ENCODE assay signal across 17 mouse cellular contexts in the genomic region with DNA sequence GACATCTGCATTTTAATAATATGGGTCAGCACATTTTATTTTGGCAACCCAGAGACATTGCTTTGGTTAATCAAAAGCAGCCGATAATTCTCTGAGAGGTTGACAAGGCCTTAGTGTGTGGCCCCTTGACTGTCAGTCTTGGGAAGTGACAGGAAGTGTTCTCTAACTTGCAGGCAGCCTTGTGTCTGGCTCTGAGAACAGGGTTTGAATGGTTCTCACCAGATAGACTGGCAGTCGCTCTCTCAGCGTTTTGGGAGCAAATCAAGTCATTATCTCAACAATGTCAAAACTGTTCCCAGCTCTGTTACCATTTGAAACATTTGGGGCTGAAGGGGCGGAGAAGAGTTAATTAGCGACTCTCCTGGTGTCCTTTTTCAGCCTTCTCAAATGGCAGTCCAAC. TPM values are rescaled to one million over a fixed set of nuclear protein-coding genes. Genes with fewer than 3 reads are reported as not detected.
DNase-seq lines count a peak whose midpoint lies in the region; ATAC-seq and TF ChIP-seq lines count a peak whose summit lies in the region.
"Had no signal": no experiment of that assay in that cellular context is flagged by ENCODE, and none has a peak within 500 bp of the region (broad histone marks: within the 10 kb centered on the region; RNA-seq: fewer than 3 reads in every experiment).

No protein-coding gene starts in this region.

- 0 out of 2 replicates have a peak, but pooled peaks cover 5% of the 10 kb centered on the region for H3K36me3 ChIP-seq in heart, embryonic 13.5 days
- no peaks in the 10 kb centered on the region for H3K36me3 ChIP-seq in heart, adult 2 months (ENCODE audit: control insufficient read depth, insufficient read depth, low read length)
- no peaks in the 10 kb centered on the region for H3K36me3 ChIP-seq in hindbrain, postnatal 0 days (ENCODE audit: insufficient read depth, low read length)
- no peaks in the 10 kb centered on the region for H3K36me3 ChIP-seq in hindbrain, embryonic 11.5 days (ENCODE audit: control insufficient read depth, insufficient read depth, low read length)
- H3K36me3 ChIP-seq: embryonic facial prominence, embryonic 12.5 days; limb, embryonic 12.5 days; liver, embryonic 13.5 days had no signal

- no peak for DNase-seq in heart, adult 2 months
- peak; percentile 33 for DNase-seq in hindbrain, postnatal 0 days (ENCODE audit: low spot score)
- DNase-seq in hindbrain, embryonic 11.5 days (ENCODE audit: low spot score) = no peak
- DNase-seq in Muller cell, postnatal 12 days (ENCODE audit: inconsistent ontology term) = peak; percentile 82
- DNase-seq in brain, embryonic 14.5 days (ENCODE audit: low read depth) = peak; percentile 83
- no peak for DNase-seq in gastrocnemius, postnatal 25 days
- DNase-seq: adrenal gland, postnatal 36 days; cerebellum, adult 9-11 months; kidney, adult 8-10 months; kidney, postnatal 4 days; liver, embryonic 13.5 days; thymus, postnatal 14 days had no signal

- peak overlapping the region; percentile 62 for H3K27ac ChIP-seq in heart, embryonic 13.5 days (replicated peaks)
- H3K27ac ChIP-seq in heart, adult 2 months = no peak overlapping the region
- H3K27ac ChIP-seq in hindbrain, postnatal 0 days = peak overlapping the region; percentile 3; the same call in 1 of the 2 replicates
- no peak overlapping the region for H3K27ac ChIP-seq in hindbrain, embryonic 11.5 days (ENCODE audit: low read depth, low read length)
- H3K27ac ChIP-seq: embryonic facial prominence, embryonic 12.5 days; limb, embryonic 12.5 days; liver, embryonic 13.5 days; macrophage had no signal

- intact Hi-C loops in heart, adult 2 months (cut with DNase I) = loop anchor here (5.0 kb wide), 1 partner anchor 40 kb away; a partner anchor contains a TSS

- H3K9ac ChIP-seq in heart, embryonic 13.5 days = no peak overlapping the region
- H3K9ac ChIP-seq in heart, adult 2 months (ENCODE audit: low read depth, low read length) = no peak overlapping the region
- no peak overlapping the region for H3K9ac ChIP-seq in hindbrain, postnatal 0 days (replicated peaks; ENCODE audit: low read length)
- no peak overlapping the region for H3K9ac ChIP-seq in hindbrain, embryonic 11.5 days (ENCODE audit: low read depth, low read length)
- H3K9ac ChIP-seq: embryonic facial prominence, embryonic 12.5 days; limb, embryonic 12.5 days; liver, embryonic 13.5 days had no signal

- peaks cover 49% of the 10 kb centered on the region for H3K4me1 ChIP-seq in heart, embryonic 13.5 days
- H3K4me1 ChIP-seq in heart, adult 2 months (ENCODE audit: control insufficient read depth, insufficient read depth, low read length) = peaks cover 3% of the 10 kb centered on the region
- H3K4me1 ChIP-seq in hindbrain, postnatal 0 days (ENCODE audit: insufficient read depth, low read length) = no peaks in the 10 kb centered on the region
- no peaks in the 10 kb centered on the region for H3K4me1 ChIP-seq in hindbrain, embryonic 11.5 days (replicated peaks; ENCODE audit: control insufficient read depth, insufficient read depth, low read length)
- H3K4me1 ChIP-seq: liver, embryonic 13.5 days had no signal

- no peaks in the 10 kb centered on the region for H3K9me3 ChIP-seq in heart, embryonic 13.5 days
- no peaks in the 10 kb centered on the region for H3K9me3 ChIP-seq in hindbrain, postnatal 0 days (ENCODE audit: low read length)
- H3K9me3 ChIP-seq in hindbrain, embryonic 11.5 days (ENCODE audit: control insufficient read depth, low read length) = no peaks in the 10 kb centered on the region
- H3K9me3 ChIP-seq: embryonic facial prominence, embryonic 12.5 days; limb, embryonic 12.5 days; liver, embryonic 13.5 days had no signal

- no peak for TF ChIP-seq EP300 in heart, adult 2 months (IDR thresholded peaks at IDR 0.05; ENCODE audit: insufficient read depth, low read depth, low read length)

- H3K79me2 ChIP-seq in heart, adult 2 months (replicated peaks; ENCODE audit: control insufficient read depth, insufficient read depth, low read length) = no peaks in the 10 kb centered on the region

- TF ChIP-seq POLR2A in heart, adult 2 months (IDR thresholded peaks at IDR 0.05; ENCODE audit: insufficient read depth, low read depth, low read length) = no peak
- no peak for TF ChIP-seq POLR2A in brain, embryonic 14.5 days (IDR thresholded peaks at IDR 0.05; ENCODE audit: borderline replicate concordance, extremely low read depth, insufficient read depth, insufficient read length, poor library complexity, severe bottlenecking)

- ATAC-seq in heart, embryonic 13.5 days (ENCODE audit: extremely low read depth, insufficient number of reproducible peaks, low FRiP score, low TSS enrichment) = no peak
- ATAC-seq in hindbrain, postnatal 0 days = peak; percentile 86
- no peak for ATAC-seq in hindbrain, embryonic 11.5 days (ENCODE audit: low FRiP score)

- 17% methylated on average over 5 of the region's 5 CpGs for WGBS in heart, embryonic 13.5 days
- WGBS in heart, adult 2 months = 25% methylated on average over 5 of the region's 5 CpGs
- 32% methylated on average over 5 of the region's 5 CpGs for WGBS in hindbrain, postnatal 0 days
- WGBS in hindbrain, embryonic 11.5 days = 47% methylated on average over 5 of the region's 5 CpGs

- no peak overlapping the region for H3K4me3 ChIP-seq in heart, embryonic 13.5 days
- no peak overlapping the region for H3K4me3 ChIP-seq in heart, adult 2 months
- H3K4me3 ChIP-seq in hindbrain, postnatal 0 days (ENCODE audit: low read length) = no peak overlapping the region
- H3K4me3 ChIP-seq in hindbrain, embryonic 11.5 days (ENCODE audit: low read depth, low read length) = no peak overlapping the region
- H3K4me3 ChIP-seq: embryonic facial prominence, embryonic 12.5 days; limb, embryonic 12.5 days; liver, embryonic 13.5 days had no signal

- TF ChIP-seq CTCF in heart, adult 2 months (IDR thresholded peaks at IDR 0.05) = no peak
- no peak for TF ChIP-seq CTCF in hindbrain, postnatal 0 days (IDR thresholded peaks at IDR 0.05; ENCODE audit: low read depth)
- no peak for TF ChIP-seq CTCF in brain, embryonic 14.5 days (IDR thresholded peaks at IDR 0.05; ENCODE audit: borderline replicate concordance, extremely low read depth, insufficient read depth, insufficient read length)

- peak overlapping the region; percentile 31 for H3K4me2 ChIP-seq in heart, embryonic 13.5 days
- H3K4me2 ChIP-seq in hindbrain, postnatal 0 days (ENCODE audit: low read depth, low read length) = no peak overlapping the region
- no peak overlapping the region for H3K4me2 ChIP-seq in hindbrain, embryonic 11.5 days (replicated peaks; ENCODE audit: low read depth, low read length)
- H3K4me2 ChIP-seq: embryonic facial prominence, embryonic 12.5 days; limb, embryonic 12.5 days; liver, embryonic 13.5 days; midbrain, embryonic 11.5 days had no signal

- no peaks in the 10 kb centered on the region for H3K27me3 ChIP-seq in heart, embryonic 13.5 days (replicated peaks)
- H3K27me3 ChIP-seq in heart, adult 2 months (ENCODE audit: control insufficient read depth, insufficient read depth, low read length) = no peaks in the 10 kb centered on the region
- H3K27me3 ChIP-seq in hindbrain, postnatal 0 days (ENCODE audit: insufficient read depth, low read length) = no peaks in the 10 kb centered on the region
- H3K27me3 ChIP-seq in hindbrain, embryonic 11.5 days (ENCODE audit: control insufficient read depth, insufficient read depth, low read length) = no peaks in the 10 kb centered on the region
- H3K27me3 ChIP-seq: embryonic facial prominence, embryonic 12.5 days; limb, embryonic 12.5 days; liver, embryonic 13.5 days had no signal

RNA-seq across cellular contexts. Expression of a gene that starts 41.0 kb away (rescaled TPM):
- polyA plus RNA-seq in heart, embryonic 13.5 days (2015; fragmentation: Nextera tagmentation; extraction: Ambion mirVana) = 45.7 and 50.4 TPM in 2 replicates
- 10 to 100 TPM; 37.2 to 37.3 TPM for total RNA-seq in heart, adult 2 months (2021)
- polyA plus RNA-seq in heart, adult 2 months (2012; rRNA removed) = 43.9 and 67.9 TPM in 2 replicates
- 21.9 and 23.3 TPM in 2 replicates for total RNA-seq in hindbrain, postnatal 0 days (2014; rRNA removed)
- polyA plus RNA-seq in hindbrain, postnatal 0 days (2015; fragmentation: Nextera tagmentation; extraction: Ambion mirVana) = 13.4 and 13.5 TPM in 2 replicates
- 11.5 and 12.0 TPM in 2 replicates for polyA plus RNA-seq in hindbrain, embryonic 11.5 days (2014; fragmentation: Nextera tagmentation; extraction: Ambion mirVana)
- 3.8 and 8.7 TPM in 2 replicates for polyA plus RNA-seq in brain, embryonic 14.5 days (2012; rRNA removed)
- total RNA-seq in gastrocnemius, postnatal 25 days (2021) = 10 to 100 TPM; 15.0 to 15.2 TPM
- polyA plus RNA-seq: macrophage had no signal

Comparison
In these comparisons a context has a peak if more than half of its experiments do, and no peak if none do; other contexts are left out.
1. H3K27ac ChIP-seq: peak in heart, embryonic 13.5 days (single experiment) and hindbrain, postnatal 0 days (single experiment); none in heart, adult 2 months (single experiment) and hindbrain, embryonic 11.5 days (single experiment).
2. DNase-seq: peak in hindbrain, postnatal 0 days (single experiment), Muller cell, postnatal 12 days (single experiment) and brain, embryonic 14.5 days (single experiment); none in heart, adult 2 months (0 of 2), hindbrain, embryonic 11.5 days (single experiment) and gastrocnemius, postnatal 25 days (single experiment).